Mouse (Mus musculus): Measurements from ENCODE around the gene Tmprss6. TPM values are rescaled to one million over a fixed set of nuclear protein-coding genes. Genes with fewer than 3 reads are reported as not detected.

The Tmprss6 gene
- polyA plus RNA-seq, 1 experiment, result 0.16 TPM

DNA sequence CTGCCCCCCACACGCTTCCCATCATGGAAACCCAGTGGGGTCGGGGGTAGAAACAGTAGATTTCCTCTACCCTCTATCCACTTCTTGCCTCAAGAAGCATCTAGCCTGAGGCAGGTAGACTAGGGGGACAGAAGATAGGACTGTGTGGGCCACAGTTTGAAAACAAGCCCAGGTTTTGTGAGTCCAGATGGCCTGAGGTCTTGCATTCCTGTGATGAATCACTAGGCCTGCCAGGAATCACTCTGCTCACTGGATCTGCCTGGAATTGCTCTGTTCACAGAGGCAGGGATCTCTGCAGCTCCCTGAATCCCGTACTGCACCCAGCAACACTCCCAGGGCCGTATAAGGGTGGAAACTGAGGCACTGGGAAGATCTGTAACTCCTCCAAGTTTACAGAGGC is 14.9 kb upstream of the Tmprss6 start:
- peak in 1 of 2 experiments; percentile 13 for DNase-seq (ENCODE audit: extremely low spot score in 1 of 2, low spot score in 1 of 2)

DNA sequence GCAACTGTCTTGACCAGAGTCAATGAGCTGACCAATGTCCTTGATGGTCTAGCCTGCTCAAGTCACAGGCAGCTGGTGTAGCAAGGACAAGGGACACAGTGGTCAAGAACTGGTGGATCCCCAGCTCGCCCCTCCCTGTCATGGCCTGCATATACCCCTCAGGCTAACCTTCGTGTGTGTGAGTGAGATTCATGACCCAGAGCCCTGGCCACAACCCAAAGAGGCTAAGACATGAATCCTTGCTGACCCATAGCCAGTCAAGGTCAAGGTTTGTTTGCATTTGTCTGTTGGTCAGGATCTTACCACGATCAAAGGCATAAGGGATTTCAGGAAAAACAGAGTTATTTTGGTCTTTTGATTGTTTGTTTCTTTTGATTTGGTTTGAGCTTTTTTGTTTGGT is 14.1 kb upstream of the Tmprss6 start:
- no peak for DNase-seq (ENCODE audit: extremely low spot score in 1 of 2, low spot score in 1 of 2)

DNA sequence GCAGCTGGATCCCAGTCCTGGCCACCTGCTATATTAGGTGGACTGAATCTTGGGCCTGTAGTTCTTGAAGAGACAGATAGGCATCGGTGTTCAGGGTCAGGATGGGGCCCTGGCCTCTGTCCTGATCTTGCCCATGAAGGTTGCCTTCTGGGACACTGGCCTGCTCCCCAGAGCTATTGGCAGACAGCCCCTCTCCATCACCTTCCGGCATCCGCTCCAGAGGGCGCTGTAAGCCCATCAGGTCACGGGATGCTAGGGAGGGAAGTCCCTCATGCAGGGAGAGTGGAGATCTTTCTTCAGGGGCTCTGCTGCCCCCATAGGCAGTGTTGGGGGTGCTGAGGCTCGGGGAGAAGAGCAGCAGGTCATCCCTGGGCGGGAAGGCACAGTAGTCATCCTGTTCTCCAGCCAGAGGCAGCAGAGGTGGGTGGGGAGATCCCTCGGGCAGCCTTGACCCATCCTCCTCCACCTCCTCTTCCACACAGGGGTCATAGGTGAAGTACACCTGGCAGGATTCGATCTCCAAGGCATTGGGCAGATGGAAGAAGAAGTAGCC is 13.1 kb upstream of the Tmprss6 start:
- DNase-seq (ENCODE audit: extremely low spot score in 1 of 2, low spot score in 1 of 2), result no peak

GRCm38 (mm10) chr15:78480991-78481390 is 12.6 kb upstream of the Tmprss6 start:
- no peak for DNase-seq (ENCODE audit: extremely low spot score in 1 of 2, low spot score in 1 of 2)

DNA sequence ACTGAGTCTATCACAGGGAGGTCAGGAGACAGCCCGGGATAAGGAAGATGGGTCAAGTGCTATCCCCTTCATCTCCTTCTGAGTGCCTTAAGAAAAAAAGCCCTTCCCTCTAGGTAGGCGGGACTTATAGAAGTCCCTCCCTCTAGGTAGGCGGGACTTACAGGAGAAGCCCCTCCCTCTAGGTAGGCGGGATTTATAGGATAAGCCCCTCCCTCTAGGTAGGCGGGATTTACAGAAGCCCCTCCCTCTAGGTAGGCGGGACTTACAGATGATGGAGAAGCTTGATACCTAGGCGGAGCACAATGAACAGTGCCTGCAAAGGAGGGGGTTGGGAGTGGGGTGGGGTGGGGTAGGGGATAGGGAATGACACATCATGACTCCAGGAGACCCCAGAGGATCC is 11.7 kb upstream of the Tmprss6 start:
- no peak for DNase-seq (ENCODE audit: extremely low spot score in 1 of 2, low spot score in 1 of 2)

GRCm38 (mm10) chr15:78479470-78479869 is 11.0 kb upstream of the Tmprss6 start:
- peak in 1 of 2 experiments; percentile 9 for DNase-seq (ENCODE audit: extremely low spot score in 1 of 2, low spot score in 1 of 2)

- no peak for DNase-seq (ENCODE audit: extremely low spot score in 1 of 2, low spot score in 1 of 2)
Observed at GRCm38 (mm10) chr15:78478073-78478472, 9.6 kb upstream of the Tmprss6 start.

GRCm38 (mm10) chr15:78476878-78477277 is 8.4 kb upstream of the Tmprss6 start:
- no peak for DNase-seq (ENCODE audit: extremely low spot score in 1 of 2, low spot score in 1 of 2)

GRCm38 (mm10) chr15:78475604-78476031 is 7.2 kb upstream of the Tmprss6 start:
- no peak for DNase-seq (ENCODE audit: extremely low spot score in 1 of 2, low spot score in 1 of 2)

- DNase-seq (ENCODE audit: extremely low spot score in 1 of 2, low spot score in 1 of 2), result no peak
Observed at GRCm38 (mm10) chr15:78473442-78473841, 5.0 kb upstream of the Tmprss6 start.

GRCm38 (mm10) chr15:78471902-78472301 is 3.5 kb upstream of the Tmprss6 start:
- no peak for DNase-seq (ENCODE audit: extremely low spot score in 1 of 2, low spot score in 1 of 2)

- DNase-seq (ENCODE audit: extremely low spot score in 1 of 2, low spot score in 1 of 2), result no peak
Observed at GRCm38 (mm10) chr15:78470495-78471276, 2.3 kb upstream of the Tmprss6 start.

- DNase-seq (ENCODE audit: extremely low spot score in 1 of 2, low spot score in 1 of 2), result no peak
Observed at GRCm38 (mm10) chr15:78467570-78467969, 864 bp downstream of the Tmprss6 start.

- no peak for DNase-seq (ENCODE audit: extremely low spot score in 1 of 2, low spot score in 1 of 2)
Observed at GRCm38 (mm10) chr15:78466809-78467208, 1.6 kb downstream of the Tmprss6 start.

DNA sequence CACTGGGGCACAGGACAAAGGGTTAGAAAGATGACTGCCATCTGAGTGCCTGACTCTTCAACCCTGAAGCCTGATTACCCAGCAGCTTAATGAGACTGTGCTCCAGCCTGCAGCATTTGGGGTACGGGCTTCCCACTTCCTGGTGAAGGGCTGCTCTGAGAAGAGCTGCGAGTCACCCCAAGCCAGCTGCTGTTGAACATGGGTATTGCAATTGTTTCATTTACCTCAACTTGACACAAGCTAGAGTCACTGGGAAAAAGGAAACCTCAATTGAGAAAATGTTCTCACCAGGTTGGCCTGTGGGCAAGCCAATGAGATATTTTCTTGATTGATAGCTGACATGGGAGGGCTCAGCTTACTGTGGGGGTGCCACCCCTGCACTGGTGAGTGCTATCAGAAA is 5.5 kb downstream of the Tmprss6 start:
- DNase-seq (ENCODE audit: extremely low spot score in 1 of 2, low spot score in 1 of 2), result no peak

DNA sequence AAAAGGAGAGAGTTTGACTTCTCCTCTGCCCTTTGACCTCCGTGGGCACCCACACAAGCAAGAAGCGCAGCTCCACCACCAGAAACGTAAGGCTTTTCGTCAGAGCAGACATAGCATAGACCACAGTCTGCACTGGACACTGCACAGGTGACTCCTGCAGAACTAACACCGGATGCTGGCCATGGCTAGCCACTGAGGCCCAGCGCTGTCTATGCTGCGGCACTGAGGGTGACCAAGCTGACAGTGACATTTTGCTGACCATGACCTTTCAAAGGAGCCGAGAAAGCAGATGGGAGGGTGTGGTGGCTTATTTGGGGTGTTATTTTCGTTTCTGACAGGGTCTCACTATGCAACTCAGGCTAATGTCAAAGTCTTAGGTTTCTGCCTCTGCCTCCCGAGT is 11.2 kb downstream of the Tmprss6 start:
- DNase-seq (ENCODE audit: extremely low spot score in 1 of 2, low spot score in 1 of 2), result no peak

DNA sequence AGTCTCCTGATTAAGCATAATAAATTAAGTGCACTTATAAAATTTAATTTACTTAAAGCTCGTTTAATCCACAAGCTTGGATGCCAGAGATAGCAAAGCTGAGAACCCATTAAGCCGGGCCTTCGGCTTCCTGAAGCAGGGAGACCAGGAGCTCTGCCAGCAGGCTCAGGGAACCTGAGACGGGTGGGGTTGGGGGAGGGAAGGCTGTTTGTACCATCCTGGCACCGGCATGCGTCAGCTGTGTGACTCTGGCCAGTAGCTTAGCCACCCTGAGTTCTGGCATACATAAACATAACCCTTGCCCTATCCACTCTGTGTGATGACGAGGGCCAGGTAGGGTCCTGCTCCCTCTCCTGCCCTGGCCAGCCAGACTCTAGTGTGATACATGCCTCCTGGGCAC is 12.4 kb downstream of the Tmprss6 start:
- no peak for DNase-seq (ENCODE audit: extremely low spot score in 1 of 2, low spot score in 1 of 2)

DNA sequence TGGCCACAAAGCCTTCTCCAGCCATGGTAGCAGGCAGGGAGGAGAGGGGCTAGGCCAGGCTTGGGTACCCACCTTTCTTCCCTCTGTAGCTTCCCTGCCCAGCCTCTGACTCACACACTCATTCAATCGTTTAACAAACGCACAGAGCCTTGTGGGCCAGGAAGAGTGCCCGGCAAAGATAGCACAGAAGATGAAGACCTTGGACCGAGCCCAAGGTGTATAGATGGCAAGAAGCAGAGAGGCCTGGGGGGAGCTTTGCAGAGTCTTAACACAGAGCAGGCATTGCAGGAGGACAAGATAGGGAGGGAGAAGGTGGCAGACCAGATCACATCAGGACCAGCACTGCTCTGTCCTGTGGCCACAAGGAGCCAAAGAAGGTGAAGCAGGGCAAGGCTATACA is 13.3 kb downstream of the Tmprss6 start:
- no peak for DNase-seq (ENCODE audit: extremely low spot score in 1 of 2, low spot score in 1 of 2)

- no peak for DNase-seq (ENCODE audit: extremely low spot score in 1 of 2, low spot score in 1 of 2)
Observed at GRCm38 (mm10) chr15:78452929-78453328, 15.5 kb downstream of the Tmprss6 start.

DNA sequence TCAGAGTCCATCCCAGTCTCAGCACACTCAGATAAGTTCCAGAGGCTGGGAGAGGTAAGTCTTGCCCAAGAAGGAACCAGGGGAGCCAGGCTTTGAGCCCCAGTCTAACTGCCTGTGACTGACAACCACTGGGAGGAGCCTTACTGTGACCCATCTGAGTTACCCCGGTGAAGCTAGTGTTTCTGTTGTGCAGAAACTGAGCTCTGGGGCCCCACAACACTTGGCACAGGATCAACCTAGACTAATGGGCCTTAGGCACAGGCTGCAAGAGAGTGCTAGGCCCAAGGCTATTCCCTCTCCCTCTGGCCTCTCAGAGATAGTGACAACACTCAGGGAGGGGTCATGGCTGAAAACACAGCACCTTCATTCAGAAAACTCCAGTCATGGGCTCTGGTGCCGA is 17.2 kb downstream of the Tmprss6 start:
- no peak for DNase-seq (ENCODE audit: extremely low spot score in 1 of 2, low spot score in 1 of 2)

- DNase-seq (ENCODE audit: extremely low spot score in 1 of 2, low spot score in 1 of 2), result no peak
Observed at GRCm38 (mm10) chr15:78450419-78450768, 18.0 kb downstream of the Tmprss6 start.

- DNase-seq (ENCODE audit: extremely low spot score in 1 of 2, low spot score in 1 of 2), result peak in 1 of 2 experiments; percentile 76
Observed at GRCm38 (mm10) chr15:78449694-78450418, 18.6 kb downstream of the Tmprss6 start.

Data from frontal cortex, adult 2 months (tissue).